In genomic region chr1:55086868-55087400, GRCm38 (mm10) we compare ENCODE assay signal across 8 mouse cellular contexts. TPM values are rescaled to one million over a fixed set of nuclear protein-coding genes. Genes with fewer than 3 reads are reported as not detected.
DNase-seq lines count a peak whose midpoint lies in the region; ATAC-seq and TF ChIP-seq lines count a peak whose summit lies in the region.

No protein-coding gene starts in this region.

- H3K9ac ChIP-seq in intestine, embryonic 14.5 days (ENCODE audit: low read length) = peak overlapping the region; percentile 94
- peak overlapping the region; percentile 99 for H3K9ac ChIP-seq in liver, embryonic 12.5 days
- peak overlapping the region; percentile 88 for H3K9ac ChIP-seq in neural tube, embryonic 14.5 days (replicated peaks; ENCODE audit: low read depth, low read length)

- ATAC-seq in erythroblast, adult 5-6 weeks (replicated peaks; ENCODE audit: low FRiP score, poor library complexity, severe bottlenecking) = peak; percentile 48
- no peak for ATAC-seq in intestine, embryonic 14.5 days (replicated peaks; ENCODE audit: low FRiP score, low TSS enrichment, low read depth)
- ATAC-seq in liver, embryonic 12.5 days = peak; percentile 14
- ATAC-seq in neural tube, embryonic 14.5 days (ENCODE audit: low read depth) = no peak; the same call in 1 of the 2 replicates

- no peaks in the 10 kb centered on the region for H3K27me3 ChIP-seq in intestine, embryonic 14.5 days (replicated peaks; ENCODE audit: control insufficient read depth, insufficient read depth, low read length)
- no peaks in the 10 kb centered on the region for H3K27me3 ChIP-seq in liver, embryonic 12.5 days (replicated peaks)
- no peaks in the 10 kb centered on the region for H3K27me3 ChIP-seq in neural tube, embryonic 14.5 days (ENCODE audit: control insufficient read depth, insufficient read depth, low read length)

- peaks cover 59% of the 10 kb centered on the region for H3K36me3 ChIP-seq in intestine, embryonic 14.5 days (ENCODE audit: control insufficient read depth, insufficient read depth, low read length)
- peaks cover 67% of the 10 kb centered on the region for H3K36me3 ChIP-seq in liver, embryonic 12.5 days
- peaks cover 31% of the 10 kb centered on the region for H3K36me3 ChIP-seq in neural tube, embryonic 14.5 days (ENCODE audit: control insufficient read depth, insufficient read depth, low read length)

- peak overlapping the region; percentile 99 for H3K4me3 ChIP-seq in layer of hippocampus, adult 2 months
- H3K4me3 ChIP-seq in intestine, embryonic 14.5 days (ENCODE audit: low read depth, low read length) = peak overlapping the region; percentile 96
- peak overlapping the region; percentile 96 for H3K4me3 ChIP-seq in liver, embryonic 12.5 days
- peak overlapping the region; percentile 94 for H3K4me3 ChIP-seq in neural tube, embryonic 14.5 days (ENCODE audit: low read depth, low read length)

- under 1% methylated on average over 13 of the region's 13 CpGs for WGBS in intestine, embryonic 14.5 days
- under 1% methylated on average over 13 of the region's 13 CpGs for WGBS in liver, embryonic 12.5 days (ENCODE audit: insufficient replicate concordance)
- 4% methylated on average over 13 of the region's 13 CpGs for WGBS in neural tube, embryonic 14.5 days

- no peak for DNase-seq in layer of hippocampus, adult 2 months (ENCODE audit: low spot score in 2 of 2)
- DNase-seq in layer of hippocampus, postnatal 14 days (ENCODE audit: low spot score in 2 of 2) = no peak
- peak; percentile 25 for DNase-seq in Muller cell, postnatal 12 days (ENCODE audit: inconsistent ontology term)
- peak; percentile 70 for DNase-seq in intestine, embryonic 14.5 days (ENCODE audit: low spot score)
- no peak for DNase-seq in ovary, postnatal 14 days (ENCODE audit: low spot score)

- peak overlapping the region; percentile 97 for H3K27ac ChIP-seq in layer of hippocampus, adult 2 months
- peak overlapping the region; percentile 95 for H3K27ac ChIP-seq in intestine, embryonic 14.5 days (ENCODE audit: low read depth)
- H3K27ac ChIP-seq in liver, embryonic 12.5 days = peak overlapping the region; percentile 97
- H3K27ac ChIP-seq in neural tube, embryonic 14.5 days (ENCODE audit: low read depth, low read length) = peak overlapping the region; percentile 94

- peaks cover 3% of the 10 kb centered on the region; the same call in 1 of the 2 replicates for H3K9me3 ChIP-seq in intestine, embryonic 14.5 days (ENCODE audit: control insufficient read depth, low read length)
- no peaks in the 10 kb centered on the region for H3K9me3 ChIP-seq in liver, embryonic 12.5 days (replicated peaks)
- H3K9me3 ChIP-seq in neural tube, embryonic 14.5 days (ENCODE audit: control insufficient read depth, low read length) = no peaks in the 10 kb centered on the region

- peak overlapping the region; percentile 88 for H3K4me2 ChIP-seq in intestine, embryonic 14.5 days (ENCODE audit: low read length)
- peak overlapping the region; percentile 94 for H3K4me2 ChIP-seq in liver, embryonic 12.5 days
- H3K4me2 ChIP-seq in neural tube, embryonic 14.5 days (ENCODE audit: low read depth, low read length) = peak overlapping the region; percentile 94

- no peak for TF ChIP-seq CTCF in layer of hippocampus, adult 2 months (conservative IDR thresholded peaks at IDR 0.05)

- H3K4me1 ChIP-seq in intestine, embryonic 14.5 days (replicated peaks; ENCODE audit: control insufficient read depth, insufficient read depth, low read length) = peaks cover 15% of the 10 kb centered on the region
- H3K4me1 ChIP-seq in liver, embryonic 12.5 days = peaks cover 72% of the 10 kb centered on the region
- peaks cover 14% of the 10 kb centered on the region for H3K4me1 ChIP-seq in neural tube, embryonic 14.5 days (ENCODE audit: control insufficient read depth, insufficient read depth, low read length)

RNA-seq across cellular contexts. Expression of gene Hspe1, which starts 1.0 kb away (rescaled TPM):
- total RNA-seq in layer of hippocampus, adult 2 months (2021) = 10 to 100 TPM; 92.2 to 97.4 TPM
- total RNA-seq in layer of hippocampus, postnatal 14 days (2021) = 10 to 100 TPM; 95.2 to 98.3 TPM
- total RNA-seq in erythroblast, adult 5-6 weeks (2015; ENCODE audit: low replicate concordance) = 62.9 and 95.7 TPM in 2 replicates
- 41.5 and 52.0 TPM in 2 replicates for total RNA-seq in erythroblast, adult 5-6 weeks (2017; ENCODE audit: low replicate concordance)
- polyA plus RNA-seq in intestine, embryonic 14.5 days (2014; fragmentation: Nextera tagmentation; extraction: Ambion mirVana) = 605 and 740 TPM in 2 replicates
- 637 and 645 TPM in 2 replicates for polyA plus RNA-seq in liver, embryonic 12.5 days (2016; fragmentation: Nextera tagmentation; extraction: Ambion mirVana)
- polyA plus RNA-seq in neural tube, embryonic 14.5 days (2014; fragmentation: Nextera tagmentation; extraction: Ambion mirVana) = 245 and 250 TPM in 2 replicates

RNA-seq across cellular contexts. Expression of gene Hspd1, which starts 1.1 kb away (rescaled TPM):
- 100 to 1,000 TPM; 160 to 172 TPM for total RNA-seq in layer of hippocampus, adult 2 months (2021)
- 100 to 1,000 TPM; 173 to 192 TPM for total RNA-seq in layer of hippocampus, postnatal 14 days (2021)
- total RNA-seq in erythroblast, adult 5-6 weeks (2015; ENCODE audit: low replicate concordance) = 55.1 and 56.2 TPM in 2 replicates
- 56.1 and 87.5 TPM in 2 replicates for total RNA-seq in erythroblast, adult 5-6 weeks (2017; ENCODE audit: low replicate concordance)
- 487 and 509 TPM in 2 replicates for polyA plus RNA-seq in intestine, embryonic 14.5 days (2014; fragmentation: Nextera tagmentation; extraction: Ambion mirVana)
- 563 and 590 TPM in 2 replicates for polyA plus RNA-seq in liver, embryonic 12.5 days (2016; fragmentation: Nextera tagmentation; extraction: Ambion mirVana)
- 230 and 233 TPM in 2 replicates for polyA plus RNA-seq in neural tube, embryonic 14.5 days (2014; fragmentation: Nextera tagmentation; extraction: Ambion mirVana)

RNA-seq across cellular contexts. Expression of gene Coq10b, which starts 34.4 kb away (rescaled TPM):
- 10 to 100 TPM; 15.2 to 16.8 TPM for total RNA-seq in layer of hippocampus, adult 2 months (2021)
- total RNA-seq in layer of hippocampus, postnatal 14 days (2021) = 10 to 100 TPM; 19.8 to 22.6 TPM
- 16.3 and 27.3 TPM in 2 replicates for total RNA-seq in erythroblast, adult 5-6 weeks (2015; ENCODE audit: low replicate concordance)
- total RNA-seq in erythroblast, adult 5-6 weeks (2017; ENCODE audit: low replicate concordance) = 24.2 and 35.4 TPM in 2 replicates
- polyA plus RNA-seq in intestine, embryonic 14.5 days (2014; fragmentation: Nextera tagmentation; extraction: Ambion mirVana) = 16.2 and 19.8 TPM in 2 replicates
- 19.5 TPM in 2 replicates for polyA plus RNA-seq in liver, embryonic 12.5 days (2016; fragmentation: Nextera tagmentation; extraction: Ambion mirVana)
- 32.5 and 33.9 TPM in 2 replicates for polyA plus RNA-seq in neural tube, embryonic 14.5 days (2014; fragmentation: Nextera tagmentation; extraction: Ambion mirVana)

RNA-seq across cellular contexts. Expression of gene Mob4, which starts 44.1 kb away (rescaled TPM):
- total RNA-seq in layer of hippocampus, adult 2 months (2021) = 10 to 100 TPM; 56.8 to 59.4 TPM
- total RNA-seq in layer of hippocampus, postnatal 14 days (2021) = 10 to 100 TPM; 63.3 to 67.0 TPM
- total RNA-seq in erythroblast, adult 5-6 weeks (2015; ENCODE audit: low replicate concordance) = 19.4 and 28.6 TPM in 2 replicates
- total RNA-seq in erythroblast, adult 5-6 weeks (2017; ENCODE audit: low replicate concordance) = 27.2 and 40.0 TPM in 2 replicates
- 145 and 146 TPM in 2 replicates for polyA plus RNA-seq in intestine, embryonic 14.5 days (2014; fragmentation: Nextera tagmentation; extraction: Ambion mirVana)
- polyA plus RNA-seq in liver, embryonic 12.5 days (2016; fragmentation: Nextera tagmentation; extraction: Ambion mirVana) = 55.4 and 58.8 TPM in 2 replicates
- 189 and 204 TPM in 2 replicates for polyA plus RNA-seq in neural tube, embryonic 14.5 days (2014; fragmentation: Nextera tagmentation; extraction: Ambion mirVana)

RNA-seq across cellular contexts. Expression of gene Sf3b1, which starts 59.7 kb away (rescaled TPM):
- 100 to 1,000 TPM; 170 to 175 TPM for total RNA-seq in layer of hippocampus, adult 2 months (2021)
- 100 to 1,000 TPM; 142 to 175 TPM for total RNA-seq in layer of hippocampus, postnatal 14 days (2021)
- total RNA-seq in erythroblast, adult 5-6 weeks (2015; ENCODE audit: low replicate concordance) = 151 and 155 TPM in 2 replicates
- 196 and 224 TPM in 2 replicates for total RNA-seq in erythroblast, adult 5-6 weeks (2017; ENCODE audit: low replicate concordance)
- 293 and 313 TPM in 2 replicates for polyA plus RNA-seq in intestine, embryonic 14.5 days (2014; fragmentation: Nextera tagmentation; extraction: Ambion mirVana)
- polyA plus RNA-seq in liver, embryonic 12.5 days (2016; fragmentation: Nextera tagmentation; extraction: Ambion mirVana) = 161 and 169 TPM in 2 replicates
- polyA plus RNA-seq in neural tube, embryonic 14.5 days (2014; fragmentation: Nextera tagmentation; extraction: Ambion mirVana) = 332 and 341 TPM in 2 replicates

Comparison
In these comparisons a context has a peak if more than half of its experiments do, and no peak if none do; other contexts are left out.
1. DNase-seq: peak in Muller cell, postnatal 12 days (single experiment) and intestine, embryonic 14.5 days (single experiment); none in layer of hippocampus, adult 2 months (0 of 2), layer of hippocampus, postnatal 14 days (0 of 2) and ovary, postnatal 14 days (single experiment).
2. ATAC-seq: peak in erythroblast, adult 5-6 weeks (single experiment) and liver, embryonic 12.5 days (single experiment); none in intestine, embryonic 14.5 days (single experiment) and neural tube, embryonic 14.5 days (single experiment).
3. Peak in every context shown above with its lines, with median percentiles within 50 percentile points of each other: H3K27ac ChIP-seq, H3K4me3 ChIP-seq, H3K4me2 ChIP-seq and H3K9ac ChIP-seq.